Comparison of ENCODE assay signal across 7 mouse cellular contexts in genomic region chr10:21046106-21046505, GRCm38 (mm10).
DNase-seq lines count a peak whose midpoint lies in the region; TF ChIP-seq lines count a peak whose summit lies in the region.
"Not testable (repeated sequence)": the region's sequence is repeated elsewhere in the genome, so short reads cannot be mapped to it uniquely, and the experiment has no call there.

No protein-coding gene starts in this region.

- TF ChIP-seq CTCF in liver, adult 2 months (IDR thresholded peaks at IDR 0.05; ENCODE audit: low read depth, low read length) = not testable (repeated sequence)

- H3K4me3 ChIP-seq in brown adipose tissue, adult 24 weeks (ENCODE audit: insufficient read depth, low read depth, low read length); liver, adult 2 months (ENCODE audit: insufficient read depth, low read depth, low read length): not testable (repeated sequence)
- H3K4me3 ChIP-seq in megakaryocyte, embryonic 14.5 days (replicated peaks) = peak overlapping the region; percentile 11

- WGBS in liver, adult 2 months = 47% methylated on average over 2 of the region's 2 CpGs

- not testable (repeated sequence) for TF ChIP-seq POLR2A in liver, adult 2 months (IDR thresholded peaks at IDR 0.05; ENCODE audit: extremely low read depth, insufficient read depth, low read length)

- not testable (repeated sequence) for H3K36me3 ChIP-seq in liver, adult 2 months (ENCODE audit: control insufficient read depth, insufficient read depth, low read length)
- peaks cover 15% of the 10 kb centered on the region for H3K36me3 ChIP-seq in megakaryocyte, embryonic 14.5 days (replicated peaks; ENCODE audit: low read length)

- H3K9ac ChIP-seq in liver, adult 2 months (ENCODE audit: low read depth, low read length) = not testable (repeated sequence)

- H3K79me2 ChIP-seq in liver, adult 2 months (ENCODE audit: control insufficient read depth, insufficient read depth, low read length) = not testable (repeated sequence)

- peak overlapping the region; percentile 85 for H3K27ac ChIP-seq in brown adipose tissue, adult 24 weeks (replicated peaks; ENCODE audit: low read depth, low read length)
- not testable (repeated sequence) for H3K27ac ChIP-seq in liver, adult 2 months (replicated peaks; ENCODE audit: insufficient read depth, low read depth, low read length)

- not testable (repeated sequence) for H3K4me1 ChIP-seq in brown adipose tissue, adult 24 weeks (ENCODE audit: control insufficient read depth, insufficient read depth, insufficient read length, low read length); megakaryocyte, embryonic 14.5 days
- peaks cover 11% of the 10 kb centered on the region for H3K4me1 ChIP-seq in liver, adult 2 months (ENCODE audit: control insufficient read depth, insufficient read depth, low read length)

- not testable (repeated sequence) for H3K27me3 ChIP-seq in liver, adult 2 months (ENCODE audit: control insufficient read depth, insufficient read depth, low read length); megakaryocyte, embryonic 14.5 days (replicated peaks)

- DNase-seq in ES-CJ7 (ENCODE audit: low read depth, low spot score) = peak; percentile 69
- peak; percentile 63 for DNase-seq in R1 (ENCODE audit: low read depth, low spot score)
- peak; percentile 58 for DNase-seq in ZHBTc4 (ENCODE audit: low read depth, low spot score)
- DNase-seq in liver, adult 2 months (ENCODE audit: extremely low read depth, low read depth, low spot score) = peak; percentile 86
- DNase-seq in thymus, postnatal 4 days = peak; percentile 8

- H3K9me3 ChIP-seq in megakaryocyte, embryonic 14.5 days = not testable (repeated sequence)

Comparison
In these comparisons a context has a peak if more than half of its experiments do, and no peak if none do; other contexts are left out.
1. DNase-seq: peak in every context shown above with its lines; median percentile 86 in liver, adult 2 months; 69 in ES-CJ7; 63 in R1; 58 in ZHBTc4; 8 in thymus, postnatal 4 days.